Mouse (Mus musculus) lung, postnatal 4 days (tissue): Measurements from ENCODE around the gene Ccdc148.

ENCODE experiments used
- DNase-seq, 2 experiments: peaks; one replicate each; pipeline ENCODE4 v3.0.0; 2021

Ccdc148 gene

DNA sequence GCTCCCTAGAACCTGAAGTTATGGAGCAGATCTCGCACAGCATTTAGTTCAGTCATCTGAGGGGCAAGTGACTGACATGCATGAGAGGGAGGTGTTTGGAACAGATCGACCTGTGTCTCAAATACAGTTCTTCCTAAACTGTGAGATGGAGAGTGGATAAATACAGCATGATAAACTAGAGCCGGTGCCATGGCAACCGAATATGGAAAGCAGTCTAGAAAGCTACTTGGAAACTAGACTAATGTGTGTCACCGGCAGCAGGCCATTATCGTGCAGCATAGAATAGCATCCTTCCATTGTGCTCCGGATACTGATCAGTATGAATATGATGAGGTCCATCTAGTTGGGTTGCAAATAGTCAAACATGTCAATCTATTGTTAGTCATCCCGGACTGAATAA is 17.7 kb upstream of the Ccdc148 start:
- no peak for DNase-seq

GRCm38 (mm10) chr2:59175926-59176325 is 15.4 kb upstream of the Ccdc148 start:
- no peak for DNase-seq

DNA sequence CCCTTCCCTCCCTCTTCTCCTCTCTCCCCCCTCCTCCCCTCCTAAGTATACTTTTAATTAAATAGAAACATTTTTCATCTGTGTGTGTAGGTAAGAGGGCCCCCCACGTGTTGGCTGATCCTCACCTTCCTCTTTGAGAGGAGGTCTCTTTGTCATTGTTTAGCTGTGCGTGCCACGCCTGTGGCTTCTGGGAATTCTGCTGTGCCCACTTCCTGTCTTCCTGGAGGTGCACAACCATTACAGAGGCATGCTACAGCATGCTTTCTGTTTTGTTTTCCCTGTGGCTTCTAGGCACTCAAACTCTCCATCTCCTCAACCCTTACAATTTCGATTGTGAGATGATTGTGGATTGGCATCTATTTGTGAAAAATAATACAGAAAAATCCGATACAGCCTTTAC is 11.1 kb upstream of the Ccdc148 start:
- peak; percentile 38 to 63 for DNase-seq

- DNase-seq = no peak
Observed at GRCm38 (mm10) chr2:59170593-59170992, 10.1 kb upstream of the Ccdc148 start.

GRCm38 (mm10) chr2:59170208-59170589 is 9.7 kb upstream of the Ccdc148 start:
- DNase-seq = peak in 1 of 2 experiments; percentile 51

DNA sequence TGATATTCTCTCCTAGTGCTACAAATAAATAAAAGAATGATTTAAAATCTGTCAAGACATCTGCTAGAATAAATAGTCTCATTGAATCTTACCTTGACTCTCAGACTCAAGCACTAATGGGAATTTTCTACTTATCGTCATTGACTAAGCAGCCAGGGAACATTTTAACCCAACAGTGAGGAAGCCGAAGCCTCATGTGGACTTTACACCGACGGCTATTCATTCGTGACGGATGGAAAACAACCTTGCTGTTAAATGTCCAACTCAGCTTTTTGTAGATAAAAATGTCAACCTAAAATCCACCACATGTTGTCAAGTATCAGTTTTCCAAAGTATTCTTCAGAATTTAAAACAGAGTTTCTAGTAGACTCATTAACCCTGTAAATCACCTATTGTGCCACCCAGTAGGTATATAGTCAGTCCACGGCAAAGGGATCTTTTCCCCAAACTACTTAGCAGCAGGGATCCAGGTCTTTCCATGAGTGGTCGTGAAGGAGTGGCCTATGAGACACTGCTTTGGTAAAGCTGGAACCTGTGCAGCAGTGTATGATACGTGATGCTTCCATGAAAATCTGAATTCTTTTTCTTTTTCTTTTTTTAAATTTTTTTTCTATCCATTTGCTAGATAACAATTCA is 9.2 kb upstream of the Ccdc148 start:
- no peak for DNase-seq

- DNase-seq = no peak
Observed at GRCm38 (mm10) chr2:59167830-59168229, 7.3 kb upstream of the Ccdc148 start.

DNA sequence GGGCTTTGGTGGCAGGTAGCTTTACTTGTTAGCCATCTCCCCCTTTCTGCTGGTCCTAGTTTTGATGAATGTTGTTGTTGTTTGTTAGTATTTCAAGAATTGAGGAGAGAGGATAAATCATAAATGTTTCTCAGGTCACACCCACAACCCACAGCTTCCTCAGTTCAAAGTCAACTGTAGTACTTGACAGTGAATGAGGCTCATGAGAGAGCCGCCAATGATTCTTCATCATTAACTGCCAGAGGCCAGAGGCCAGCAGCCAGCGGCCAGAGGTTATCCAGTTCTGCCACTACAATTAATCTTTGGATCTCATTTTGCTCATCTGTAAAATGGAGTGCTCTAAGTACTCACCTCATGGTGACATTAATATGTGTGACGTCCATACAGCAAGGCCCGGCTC is 6.5 kb upstream of the Ccdc148 start:
- no peak for DNase-seq

DNA sequence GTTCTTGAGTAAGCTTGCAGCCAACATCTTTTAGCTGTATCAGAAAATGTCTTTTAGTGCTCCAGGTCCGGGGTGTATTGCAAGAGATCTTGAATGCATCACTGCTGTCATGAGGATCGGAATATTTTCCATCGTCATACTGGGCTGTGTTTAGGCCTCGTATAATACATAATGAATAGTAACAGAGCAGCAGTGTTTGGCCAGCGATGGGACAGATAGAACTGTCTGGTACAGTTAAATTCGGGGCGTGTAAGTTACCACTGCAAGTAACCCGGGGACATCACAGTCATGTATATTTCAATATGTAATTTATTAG is 1.8 kb upstream of the Ccdc148 start:
- no peak for DNase-seq

GRCm38 (mm10) chr2:59161441-59162284 is 1.2 kb upstream of the Ccdc148 start:
- peak; percentile 80 to 85 for DNase-seq

DNA sequence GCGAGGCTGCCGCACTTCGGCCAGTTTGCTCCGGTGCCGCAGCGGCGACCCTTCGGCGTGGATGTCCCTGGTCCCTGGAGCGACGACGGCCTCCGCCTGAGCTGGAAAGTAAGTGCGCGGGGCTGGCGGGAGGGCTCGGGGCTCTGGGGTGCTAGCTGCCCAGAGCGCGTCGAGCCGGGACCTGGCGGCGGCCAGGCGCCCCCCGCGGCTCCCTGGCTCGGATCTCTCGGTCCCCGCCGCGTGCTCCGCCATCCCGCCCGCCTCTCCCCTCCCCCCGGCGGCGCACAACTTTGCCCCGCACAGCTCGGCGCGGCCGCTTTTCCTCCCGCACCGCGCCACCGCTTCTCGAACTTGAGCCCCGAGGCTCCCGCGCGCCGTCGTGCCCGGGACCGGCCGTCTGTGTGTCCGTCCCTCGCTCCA is 548 bp upstream of the Ccdc148 start:
- DNase-seq = no peak

DNA sequence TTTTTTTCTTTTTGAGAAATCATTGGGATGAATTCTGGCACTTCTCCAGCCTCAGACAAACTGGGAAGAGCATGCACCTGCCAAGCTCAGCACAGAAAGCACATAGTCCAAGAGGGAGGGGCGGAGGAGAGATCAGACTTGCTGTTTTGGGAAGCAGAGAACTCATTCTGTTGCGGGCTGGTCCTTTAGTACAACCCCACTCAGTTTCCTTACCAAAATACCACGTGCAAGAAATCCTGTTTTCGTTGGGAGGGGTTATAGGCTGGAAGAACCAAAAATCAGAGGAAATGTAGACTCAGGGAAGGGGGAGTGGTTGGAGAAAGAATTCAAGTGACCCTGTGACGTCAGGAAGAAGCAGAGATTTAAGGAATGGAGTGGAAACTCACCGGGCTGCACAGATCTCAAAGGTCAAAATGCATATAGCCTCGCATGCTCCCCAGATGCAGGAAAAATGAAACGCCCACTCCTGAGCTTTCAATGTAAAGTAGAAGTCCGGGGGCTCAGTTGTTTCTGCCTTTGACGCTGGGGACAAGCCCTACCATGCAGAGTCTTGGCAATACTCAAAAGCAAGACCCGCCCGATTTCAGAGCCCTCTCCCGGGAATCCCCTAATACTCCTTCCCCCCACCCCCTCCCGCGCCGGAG is 400 bp downstream of the Ccdc148 start:
- DNase-seq = no peak

- no peak for DNase-seq
Observed at GRCm38 (mm10) chr2:59158117-59158516, 2.4 kb downstream of the Ccdc148 start.

DNA sequence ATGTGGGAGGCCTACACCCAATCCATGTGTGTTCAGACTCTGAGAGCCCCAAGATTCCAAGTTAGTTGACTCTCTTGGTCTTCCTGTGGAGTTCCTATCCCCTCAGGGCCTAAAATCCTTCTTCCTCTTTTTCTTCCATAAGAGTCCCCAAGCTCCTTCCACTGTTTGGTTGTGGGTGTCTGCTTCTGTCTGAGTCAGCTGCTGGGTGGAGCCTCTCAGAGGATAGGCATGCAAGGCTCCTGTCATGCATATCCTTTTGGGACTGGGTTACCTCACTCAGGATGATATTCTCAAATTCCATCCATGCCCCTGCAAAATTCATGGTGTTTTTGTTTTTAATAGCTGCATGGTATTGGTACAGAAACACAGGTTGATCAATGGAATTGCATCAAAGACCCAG is 5.1 kb downstream of the Ccdc148 start:
- DNase-seq = no peak

DNA sequence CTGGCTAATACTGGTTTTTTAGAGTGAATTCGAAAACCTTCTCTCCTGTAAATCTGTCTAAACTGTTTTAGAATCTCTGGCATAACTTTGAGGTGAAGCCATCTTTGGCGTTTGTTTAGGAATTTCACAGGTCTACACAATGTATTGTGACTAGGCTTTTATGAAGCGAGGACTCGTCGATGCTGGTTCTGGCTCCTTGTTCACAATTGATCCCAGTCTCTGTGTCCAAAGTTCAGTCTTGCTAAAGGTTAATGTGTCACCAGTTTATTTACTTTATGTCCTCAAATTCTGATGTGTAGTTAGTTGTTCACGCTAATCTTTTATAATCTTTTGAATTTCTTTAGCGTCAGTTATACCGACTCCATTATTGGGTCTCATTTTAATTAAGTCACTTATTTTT is 29.4 kb downstream of the Ccdc148 start:
- no peak for DNase-seq

- DNase-seq = no peak
Observed at GRCm38 (mm10) chr2:59129821-59130220, 30.7 kb downstream of the Ccdc148 start.

- no peak for DNase-seq
Observed at GRCm38 (mm10) chr2:59129023-59129422, 31.5 kb downstream of the Ccdc148 start.

DNA sequence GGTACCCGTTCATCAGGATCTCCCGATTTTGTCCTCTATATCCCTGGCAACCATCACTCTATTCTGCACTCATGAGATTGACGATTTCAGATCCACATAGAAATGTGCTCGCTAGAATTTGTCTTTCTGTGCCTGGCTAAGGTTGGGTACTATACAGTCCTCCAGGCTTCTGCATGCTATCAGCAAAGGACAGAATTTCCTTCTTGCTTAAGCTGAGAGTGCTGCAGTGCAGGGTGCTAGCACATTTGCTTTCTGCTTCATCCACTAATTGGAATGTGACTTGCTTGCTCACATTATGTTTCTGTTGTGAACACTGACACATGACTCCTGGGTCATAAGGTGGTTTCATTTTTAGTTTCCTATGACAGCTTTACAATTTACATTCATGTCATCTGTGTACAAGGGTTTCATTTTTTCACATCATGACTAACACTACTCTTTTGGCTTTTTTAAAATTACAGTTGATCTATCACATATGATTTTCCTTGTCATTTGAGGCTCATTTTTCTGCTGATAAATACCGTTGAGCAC is 104.8 kb downstream of the Ccdc148 start:
- no peak for DNase-seq

GRCm38 (mm10) chr2:59054339-59054738 is 106.1 kb downstream of the Ccdc148 start:
- DNase-seq = no peak

DNA sequence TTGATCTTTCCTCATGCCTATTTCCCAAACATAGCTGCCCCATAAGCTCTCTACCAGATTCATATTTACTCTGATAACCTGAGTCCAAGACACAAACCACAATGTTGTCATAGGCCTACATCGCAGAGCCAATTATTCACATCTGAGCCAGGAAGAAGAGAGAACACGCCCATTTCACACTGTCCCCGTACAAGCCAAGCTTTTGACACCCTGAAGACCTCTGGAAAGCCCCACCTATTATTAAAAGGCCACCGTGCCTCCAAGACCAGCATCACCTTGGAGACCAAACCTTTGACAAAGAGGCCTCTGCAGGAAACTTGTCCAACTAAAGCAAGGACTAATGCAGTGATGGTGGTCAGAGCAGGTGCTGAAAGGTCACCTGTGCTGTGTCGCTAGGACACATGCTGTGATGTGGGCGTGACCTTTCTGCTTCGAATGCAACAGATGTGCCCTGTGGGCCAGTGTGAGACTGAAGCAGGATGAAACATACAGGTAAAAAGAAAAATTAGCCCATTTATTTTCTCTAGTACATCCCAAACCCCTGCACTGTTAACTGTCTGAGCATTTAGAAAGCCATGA is 106.9 kb downstream of the Ccdc148 start:
- DNase-seq = no peak

DNA sequence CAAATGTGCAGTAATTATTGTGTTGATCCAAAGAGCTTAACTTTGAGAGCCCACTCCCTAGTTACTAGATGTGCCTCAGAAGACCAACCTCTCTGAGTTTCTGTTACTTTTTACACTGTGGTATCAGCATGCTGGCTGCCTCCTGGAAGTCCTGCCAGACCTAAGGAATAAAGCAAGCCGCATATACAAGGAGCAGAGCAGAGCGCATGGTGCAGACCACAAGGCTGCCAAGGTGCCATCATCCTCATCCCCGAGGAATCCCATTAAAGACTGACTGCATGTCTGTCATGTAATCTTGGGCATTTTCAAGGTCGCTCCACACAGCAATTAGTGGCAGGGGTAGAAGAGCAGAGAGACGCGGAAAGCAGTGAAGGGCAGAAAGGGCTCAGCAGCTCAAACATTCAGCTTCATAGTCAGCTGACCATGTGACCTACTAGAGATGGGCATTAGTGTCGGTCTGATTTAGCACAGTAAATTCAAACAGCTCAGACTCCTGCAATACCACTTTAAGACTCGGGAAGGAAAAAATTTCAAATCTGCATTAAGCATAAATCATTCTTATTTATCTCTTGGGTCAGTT is 110.1 kb downstream of the Ccdc148 start:
- no peak for DNase-seq

DNA sequence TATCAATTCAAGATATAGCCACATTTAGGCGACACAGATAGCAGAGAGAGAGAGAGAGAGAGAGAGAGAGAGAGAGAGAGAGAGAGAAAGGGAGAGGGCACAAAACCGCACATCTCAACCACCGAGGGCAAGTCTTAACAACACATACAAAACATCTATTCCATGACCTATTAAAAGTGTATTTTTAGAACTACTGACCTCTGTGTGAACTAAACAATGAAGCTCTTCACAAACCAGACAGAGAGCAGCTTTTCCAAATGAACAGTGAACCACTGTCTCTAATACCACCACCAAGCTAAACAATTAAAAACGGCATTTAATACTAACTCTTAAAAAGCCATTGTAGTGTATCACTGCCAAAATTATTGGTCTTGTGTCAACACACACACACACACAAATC is 110.8 kb downstream of the Ccdc148 start:
- DNase-seq = no peak

- no peak for DNase-seq
Observed at GRCm38 (mm10) chr2:59048775-59049451, 111.6 kb downstream of the Ccdc148 start.
